Mouse (Mus musculus) kidney, adult 2 months (tissue): ENCODE measurements around the gene Gal.

Experiments
- CTCF ChIP-seq: fragments of 200-500 bp; conservative IDR thresholded peaks from 2 replicates; pipeline ENCODE4 v1.5.1; 2011; ENCODE audit warnings: low read depth, mild to moderate bottlenecking, control low read depth, low read length, moderate library complexity, mixed read lengths; ENCODE audit not compliant: insufficient read depth, insufficient read length
- POLR2A ChIP-seq: fragments of 200-500 bp; IDR thresholded peaks from one replicate; pipeline ENCODE4 v1.6.1; 2011; ENCODE audit warnings: low read depth, low read length, control low read depth

- TF ChIP-seq CTCF (no peak), POLR2A (no peak)
Observed at GRCm38 (mm10) chr19:3414268-3414733, at the start of gene Gal.
